Mouse (Mus musculus): ENCODE data around the gene Dapp1. TPM values are rescaled to one million over a fixed set of nuclear protein-coding genes. Genes with fewer than 3 reads are reported as not detected.
"Not testable (repeated sequence)": the region's sequence is repeated elsewhere in the genome, so short reads cannot be mapped to it uniquely, and the experiment has no call there.

Gene Dapp1
- polyA plus RNA-seq, 1 experiment from 2014 or later = 11.4 TPM

DNA sequence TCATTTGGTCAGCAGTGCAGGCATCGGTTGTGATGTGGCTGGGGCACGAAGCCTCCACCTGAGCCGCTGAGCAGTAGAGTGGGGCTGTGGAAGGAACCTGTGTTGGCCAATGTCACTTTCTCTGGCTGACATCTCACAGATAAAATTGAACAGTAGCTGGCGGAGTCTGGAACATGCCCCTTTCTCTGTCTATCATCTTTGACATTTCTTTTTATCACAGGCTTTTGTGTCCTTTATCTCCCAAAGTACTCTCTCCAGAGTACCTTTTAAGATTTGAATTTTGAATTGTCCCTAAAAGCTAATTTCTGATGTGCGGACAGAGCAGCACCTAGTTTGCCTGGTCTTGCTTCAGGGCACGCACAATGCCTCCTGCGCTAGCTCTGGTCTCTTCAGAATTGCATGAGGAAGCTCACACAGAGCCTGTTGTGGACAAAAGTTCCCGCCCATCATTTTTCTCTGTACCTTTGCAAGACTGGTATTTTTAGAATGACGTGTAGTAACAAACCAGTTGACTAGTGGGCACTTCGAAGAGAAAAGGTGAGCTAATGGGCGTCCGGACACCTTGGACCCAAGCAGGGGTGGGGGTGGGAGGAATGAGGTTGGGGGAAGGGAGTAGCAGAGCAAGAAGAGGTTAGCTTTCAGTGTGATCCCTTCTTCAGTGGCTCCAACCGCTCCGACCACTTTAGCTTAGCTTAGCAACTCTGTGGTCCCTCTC lies 13.1 kb downstream of the Dapp1 start:
- WGBS = 87% methylated on average over 14 of the region's 14 CpGs
- ATAC-seq (ENCODE audit: low FRiP score, low TSS enrichment) = no peak
- Histone ChIP-seq H3K27ac (ENCODE audit: low read depth, low read length) (no peak overlapping the region), H3K9me3 (ENCODE audit: control insufficient read depth, low read length) (no peaks in the 10 kb centered on the region), H3K36me3 (ENCODE audit: control insufficient read depth, insufficient read depth, low read length) (no peaks in the 10 kb centered on the region), H3K27me3 (ENCODE audit: control insufficient read depth, insufficient read depth, low read length) (no peaks in the 10 kb centered on the region), H3K4me2 (replicated peaks; ENCODE audit: low read depth, low read length) (no peak overlapping the region), H3K4me1 (ENCODE audit: control insufficient read depth, insufficient read depth, low read length) (no peaks in the 10 kb centered on the region), H3K4me3 (ENCODE audit: low read length) (no peak overlapping the region), H3K9ac (ENCODE audit: low read depth, low read length) (no peak overlapping the region)

DNA sequence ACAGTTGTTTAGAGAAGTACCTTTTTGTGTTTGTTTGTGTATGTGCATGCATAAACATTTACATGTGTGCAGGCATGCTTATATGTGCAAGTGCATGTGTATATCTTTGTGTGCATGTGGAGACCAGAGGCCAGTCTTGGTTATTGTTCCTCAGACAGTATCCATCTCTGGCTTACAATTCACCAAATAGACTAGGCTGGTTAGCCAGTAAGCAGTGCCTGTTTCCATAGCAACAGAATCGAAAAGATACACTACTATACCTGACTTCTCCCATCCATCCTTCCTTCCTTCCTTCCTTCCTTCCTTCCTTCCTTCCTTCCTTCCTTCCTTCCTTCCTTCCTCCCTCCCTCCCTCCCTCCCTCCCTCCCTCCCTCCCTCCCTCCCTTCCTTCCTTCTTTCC lies 17.3 kb downstream of the Dapp1 start:
- not testable (repeated sequence) for H3K36me3 ChIP-seq (ENCODE audit: control insufficient read depth, insufficient read depth, low read length); H3K4me2 ChIP-seq (replicated peaks; ENCODE audit: low read depth, low read length); ATAC-seq (ENCODE audit: low FRiP score, low TSS enrichment); H3K4me1 ChIP-seq (ENCODE audit: control insufficient read depth, insufficient read depth, low read length); H3K4me3 ChIP-seq (ENCODE audit: low read length); H3K27ac ChIP-seq (ENCODE audit: low read depth, low read length); H3K9ac ChIP-seq (ENCODE audit: low read depth, low read length); H3K27me3 ChIP-seq (ENCODE audit: control insufficient read depth, insufficient read depth, low read length); H3K9me3 ChIP-seq (ENCODE audit: control insufficient read depth, low read length)
- WGBS = 64% methylated on average over 1 of the region's 1 CpGs

DNA sequence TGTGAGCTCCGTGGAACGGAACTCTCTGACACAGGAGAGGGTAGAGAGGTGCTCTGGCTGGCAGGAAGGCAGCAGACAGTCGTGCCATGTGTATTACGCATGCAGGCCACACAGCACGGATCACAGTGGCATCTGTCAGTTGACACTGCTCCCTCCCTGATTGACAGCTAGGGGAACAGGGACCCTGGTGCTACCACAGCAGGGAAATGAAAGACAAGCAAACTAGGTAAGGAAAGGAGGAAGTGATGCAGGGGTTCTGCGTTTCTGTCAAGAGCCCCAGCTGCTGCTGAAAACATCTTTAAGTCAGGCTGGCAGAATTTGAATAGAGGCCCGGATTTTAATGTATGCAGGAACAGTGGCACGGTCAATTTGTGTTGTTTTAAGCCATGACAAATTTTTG lies 17.8 kb downstream of the Dapp1 start:
- Histone ChIP-seq H3K36me3 (ENCODE audit: control insufficient read depth, insufficient read depth, low read length) (no peaks in the 10 kb centered on the region), H3K4me1 (ENCODE audit: control insufficient read depth, insufficient read depth, low read length) (no peaks in the 10 kb centered on the region), H3K27ac (ENCODE audit: low read depth, low read length) (no peak overlapping the region), H3K4me2 (replicated peaks; ENCODE audit: low read depth, low read length) (no peak overlapping the region), H3K4me3 (ENCODE audit: low read length) (no peak overlapping the region), H3K9me3 (ENCODE audit: control insufficient read depth, low read length) (no peaks in the 10 kb centered on the region), H3K9ac (ENCODE audit: low read depth, low read length) (no peak overlapping the region), H3K27me3 (ENCODE audit: control insufficient read depth, insufficient read depth, low read length) (no peaks in the 10 kb centered on the region)
- WGBS = 78% methylated on average over 8 of the region's 8 CpGs
- no peak for ATAC-seq (ENCODE audit: low FRiP score, low TSS enrichment)

DNA sequence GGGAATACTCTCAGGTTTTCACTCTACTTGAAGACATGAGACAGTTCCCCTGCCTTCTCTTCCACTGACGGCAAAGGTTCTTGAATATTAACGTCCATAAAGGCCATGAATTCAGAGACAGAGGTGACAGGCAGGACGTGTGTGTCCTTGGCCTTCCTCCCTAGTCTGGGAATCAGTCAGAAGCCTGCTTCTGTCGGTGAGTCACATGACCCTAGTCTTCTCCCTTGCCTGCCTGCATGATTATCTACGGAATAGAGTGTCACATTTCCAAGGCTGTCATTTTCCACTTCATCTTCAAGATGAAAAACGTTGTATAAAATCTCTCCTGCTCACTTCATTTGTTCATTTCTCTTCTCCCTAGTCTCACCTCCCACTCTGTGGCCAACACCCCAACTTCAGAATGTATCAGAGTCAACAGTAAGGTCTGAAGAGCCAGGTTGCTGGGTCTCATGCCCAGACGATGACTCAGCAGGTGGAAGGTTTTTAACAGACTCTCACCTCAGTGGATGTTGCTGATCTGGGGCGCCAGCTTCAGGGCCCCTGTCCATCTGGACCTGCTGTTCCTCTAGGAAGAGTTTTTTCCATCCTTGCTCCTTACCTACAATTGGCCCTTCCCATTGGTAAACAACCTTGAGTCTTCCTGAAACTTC lies 19.5 kb downstream of the Dapp1 start:
- no peak for ATAC-seq (ENCODE audit: low FRiP score, low TSS enrichment)
- WGBS = 68% methylated on average over 8 of the region's 8 CpGs

DNA sequence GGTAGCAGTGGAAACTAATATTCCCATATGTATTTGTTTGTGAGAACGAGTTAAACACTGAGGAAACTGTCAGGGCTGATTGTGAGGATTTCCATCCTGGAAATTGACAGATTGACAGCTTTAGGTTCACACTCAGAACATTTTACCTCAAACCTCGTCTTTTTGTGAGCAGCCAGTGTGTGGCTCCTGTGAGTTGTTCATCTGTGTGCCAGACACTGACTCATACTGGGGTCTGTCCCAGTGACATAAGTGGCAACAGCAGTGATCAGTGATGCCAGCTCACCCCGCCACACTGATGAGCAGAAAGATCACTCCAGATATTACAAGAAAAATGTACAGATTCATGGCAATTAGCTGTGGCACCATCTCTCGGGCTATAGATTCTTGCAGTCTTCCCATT lies 21.9 kb downstream of the Dapp1 start:
- Histone ChIP-seq H3K9ac (ENCODE audit: low read depth, low read length) (no peak overlapping the region), H3K4me1 (ENCODE audit: control insufficient read depth, insufficient read depth, low read length) (no peaks in the 10 kb centered on the region), H3K4me2 (replicated peaks; ENCODE audit: low read depth, low read length) (no peak overlapping the region), H3K36me3 (ENCODE audit: control insufficient read depth, insufficient read depth, low read length) (no peaks in the 10 kb centered on the region), H3K4me3 (ENCODE audit: low read length) (no peak overlapping the region), H3K27me3 (ENCODE audit: control insufficient read depth, insufficient read depth, low read length) (no peaks in the 10 kb centered on the region), H3K9me3 (ENCODE audit: control insufficient read depth, low read length) (no peaks in the 10 kb centered on the region), H3K27ac (ENCODE audit: low read depth, low read length) (no peak overlapping the region)
- ATAC-seq (ENCODE audit: low FRiP score, low TSS enrichment) = no peak
- 84% methylated on average over 4 of the region's 4 CpGs for WGBS

More for the DNA sequence above, 19.5 kb downstream of the Dapp1 start:
- Histone ChIP-seq H3K4me1 (ENCODE audit: control insufficient read depth, insufficient read depth, low read length) (no peaks in the 10 kb centered on the region), H3K9me3 (ENCODE audit: control insufficient read depth, low read length) (no peaks in the 10 kb centered on the region), H3K4me2 (replicated peaks; ENCODE audit: low read depth, low read length) (no peak overlapping the region), H3K9ac (ENCODE audit: low read depth, low read length) (no peak overlapping the region), H3K27ac (ENCODE audit: low read depth, low read length) (no peak overlapping the region), H3K36me3 (ENCODE audit: control insufficient read depth, insufficient read depth, low read length) (no peaks in the 10 kb centered on the region), H3K4me3 (ENCODE audit: low read length) (no peak overlapping the region), H3K27me3 (ENCODE audit: control insufficient read depth, insufficient read depth, low read length) (no peaks in the 10 kb centered on the region)

DNA sequence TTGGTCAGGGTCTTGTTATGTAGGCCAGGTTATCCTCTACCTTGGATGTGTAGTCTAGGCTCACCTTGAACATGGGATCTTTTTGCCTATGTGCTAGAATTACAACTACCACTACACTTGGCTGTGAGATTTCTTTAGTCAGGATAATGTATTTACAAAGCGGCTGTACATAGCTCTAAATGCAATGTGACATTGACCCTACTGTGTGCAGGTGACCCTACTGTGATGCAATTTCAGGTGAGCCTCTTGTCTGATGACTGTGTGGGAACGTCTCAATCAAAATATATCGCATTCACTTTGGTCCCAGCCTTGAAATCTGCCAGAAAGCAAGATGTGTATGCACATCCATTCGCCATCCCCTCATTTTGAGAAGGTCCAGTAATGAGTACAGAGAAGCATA lies 23.0 kb downstream of the Dapp1 start:
- Histone ChIP-seq H3K27ac (ENCODE audit: low read depth, low read length) (no peak overlapping the region), H3K4me2 (replicated peaks; ENCODE audit: low read depth, low read length) (no peak overlapping the region), H3K9me3 (ENCODE audit: control insufficient read depth, low read length) (no peaks in the 10 kb centered on the region), H3K27me3 (ENCODE audit: control insufficient read depth, insufficient read depth, low read length) (no peaks in the 10 kb centered on the region), H3K9ac (ENCODE audit: low read depth, low read length) (no peak overlapping the region), H3K4me3 (ENCODE audit: low read length) (no peak overlapping the region), H3K4me1 (ENCODE audit: control insufficient read depth, insufficient read depth, low read length) (no peaks in the 10 kb centered on the region), H3K36me3 (ENCODE audit: control insufficient read depth, insufficient read depth, low read length) (no peaks in the 10 kb centered on the region)
- 95% methylated on average over 4 of the region's 4 CpGs for WGBS
- no peak for ATAC-seq (ENCODE audit: low FRiP score, low TSS enrichment)

DNA sequence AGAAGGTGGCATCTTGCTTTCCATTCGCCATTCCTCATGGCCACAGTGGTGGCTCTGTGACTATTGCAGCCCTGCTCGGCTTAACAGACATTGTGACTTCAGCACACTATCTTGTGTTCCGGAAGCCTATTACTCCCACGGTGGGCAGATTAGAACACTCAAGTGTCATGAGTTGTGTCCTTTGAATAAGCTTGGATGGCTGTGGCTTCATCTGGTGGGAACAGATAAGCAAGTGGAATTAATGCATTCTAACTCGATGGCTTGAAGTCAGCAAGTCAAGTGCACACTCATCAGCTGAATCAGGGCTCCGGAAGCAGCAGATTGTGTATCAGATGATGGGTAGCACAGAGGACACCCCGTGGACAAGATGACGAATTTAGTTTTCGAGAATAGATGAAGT lies 23.5 kb downstream of the Dapp1 start:
- no peak overlapping the region for H3K4me2 ChIP-seq (replicated peaks; ENCODE audit: low read depth, low read length)
- H3K9ac ChIP-seq (ENCODE audit: low read depth, low read length) = no peak overlapping the region
- H3K9me3 ChIP-seq (ENCODE audit: control insufficient read depth, low read length) = no peaks in the 10 kb centered on the region
- H3K27ac ChIP-seq (ENCODE audit: low read depth, low read length) = no peak overlapping the region
- no peak overlapping the region for H3K4me3 ChIP-seq (ENCODE audit: low read length)
- peaks cover 1% of the 10 kb centered on the region; the same call in 1 of the 2 replicates for H3K4me1 ChIP-seq (ENCODE audit: control insufficient read depth, insufficient read depth, low read length)
- WGBS = 94% methylated on average over 9 of the region's 9 CpGs
- no peaks in the 10 kb centered on the region for H3K36me3 ChIP-seq (ENCODE audit: control insufficient read depth, insufficient read depth, low read length)
- ATAC-seq (ENCODE audit: low FRiP score, low TSS enrichment) = no peak
- no peaks in the 10 kb centered on the region for H3K27me3 ChIP-seq (ENCODE audit: control insufficient read depth, insufficient read depth, low read length)

DNA sequence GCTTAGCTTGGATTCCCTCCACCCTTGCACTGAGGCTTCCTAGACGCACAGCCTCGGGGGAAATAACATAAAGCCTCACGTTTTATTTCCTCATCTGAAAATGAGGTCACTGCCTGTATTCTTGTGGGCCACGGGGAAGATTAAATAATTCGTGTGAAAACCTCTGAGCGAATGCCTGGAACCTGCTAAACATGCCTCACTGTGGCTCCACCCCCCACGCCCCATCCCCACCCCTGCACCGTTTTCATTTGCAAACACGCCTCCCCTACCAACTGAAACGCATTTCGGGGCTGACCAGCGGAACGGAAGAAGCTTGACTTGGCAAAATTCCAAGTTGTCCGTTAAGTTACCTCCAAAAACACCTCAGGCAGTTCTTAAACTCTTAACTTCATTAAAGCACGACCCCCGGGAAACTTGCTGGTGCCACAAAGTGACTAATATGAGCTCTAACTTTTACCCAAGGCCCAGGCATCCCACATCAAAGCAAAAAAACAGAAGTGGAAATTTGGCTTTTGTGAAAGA lies 25.7 kb downstream of the Dapp1 start:
- peak overlapping the region; percentile 5; the same call in 1 of the 2 replicates for H3K4me3 ChIP-seq (ENCODE audit: low read length)
- peak overlapping the region; percentile 31 for H3K4me2 ChIP-seq (replicated peaks; ENCODE audit: low read depth, low read length)
- no peak overlapping the region for H3K27ac ChIP-seq (ENCODE audit: low read depth, low read length)
- H3K9me3 ChIP-seq (ENCODE audit: control insufficient read depth, low read length) = no peaks in the 10 kb centered on the region
- no peaks in the 10 kb centered on the region for H3K36me3 ChIP-seq (ENCODE audit: control insufficient read depth, insufficient read depth, low read length)
- no peak overlapping the region for H3K9ac ChIP-seq (ENCODE audit: low read depth, low read length)
- peak; percentile 38; the same call in 1 of the 2 replicates for ATAC-seq (ENCODE audit: low FRiP score, low TSS enrichment)
- no peaks in the 10 kb centered on the region for H3K27me3 ChIP-seq (ENCODE audit: control insufficient read depth, insufficient read depth, low read length)
- 15% methylated on average over 16 of the region's 16 CpGs for WGBS
- peaks cover 13% of the 10 kb centered on the region for H3K4me1 ChIP-seq (ENCODE audit: control insufficient read depth, insufficient read depth, low read length)

DNA sequence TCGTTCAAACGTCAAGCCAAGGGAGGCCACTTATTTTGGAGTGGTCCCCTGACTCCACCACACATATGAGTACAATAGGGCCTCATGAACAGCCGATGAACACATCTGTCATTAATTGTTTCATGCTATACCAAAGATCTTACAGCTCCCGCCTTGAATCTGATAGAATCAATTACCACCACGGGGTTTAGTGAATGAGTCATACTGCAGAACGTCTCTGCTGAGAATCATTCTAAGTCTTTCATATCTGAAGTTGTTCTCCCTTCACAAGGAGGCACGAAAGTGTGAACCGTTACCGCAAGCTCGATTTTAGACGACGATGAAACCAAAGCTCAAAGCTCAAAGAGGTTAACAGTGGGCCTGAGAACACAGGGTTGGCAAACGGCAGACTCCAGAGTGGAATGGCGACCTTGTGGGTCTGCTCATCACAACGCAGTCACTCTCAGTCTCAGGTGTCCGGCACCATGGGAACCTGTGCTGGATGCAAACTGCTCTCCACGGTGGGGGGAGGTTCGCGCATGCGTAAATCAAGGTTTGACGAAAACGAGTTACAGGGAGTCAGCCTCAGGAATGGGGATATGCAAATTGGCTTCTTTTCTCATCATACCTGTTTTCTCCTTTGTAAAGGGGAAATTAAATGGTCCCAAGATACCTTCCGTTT lies 27.0 kb downstream of the Dapp1 start:
- Histone ChIP-seq H3K9me3 (ENCODE audit: control insufficient read depth, low read length) (no peaks in the 10 kb centered on the region), H3K36me3 (ENCODE audit: control insufficient read depth, insufficient read depth, low read length) (no peaks in the 10 kb centered on the region), H3K4me3 (ENCODE audit: low read length) (no peak overlapping the region), H3K4me2 (replicated peaks; ENCODE audit: low read depth, low read length) (no peak overlapping the region), H3K9ac (ENCODE audit: low read depth, low read length) (no peak overlapping the region), H3K4me1 (ENCODE audit: control insufficient read depth, insufficient read depth, low read length) (peaks cover 13% of the 10 kb centered on the region), H3K27ac (ENCODE audit: low read depth, low read length) (no peak overlapping the region), H3K27me3 (ENCODE audit: control insufficient read depth, insufficient read depth, low read length) (no peaks in the 10 kb centered on the region)
- 72% methylated on average over 23 of the region's 23 CpGs for WGBS
- no peak for ATAC-seq (ENCODE audit: low FRiP score, low TSS enrichment)
